Mouse (Mus musculus): ENCODE measurements around the gene Serpinb8. TPM values are rescaled to one million over a fixed set of nuclear protein-coding genes. Genes with fewer than 3 reads are reported as not detected.

Gene Serpinb8
- total and polyA plus RNA-seq, 2 experiments from 2014 or later: 0.33 to 0.44 TPM

- H3K36me3 ChIP-seq (ENCODE audit: insufficient read depth, low read length): no peaks in the 10 kb centered on the region
- H3K27me3 ChIP-seq (ENCODE audit: insufficient read depth, low read length): no peaks in the 10 kb centered on the region
- no peak overlapping the region for H3K4me2 ChIP-seq (ENCODE audit: low read depth, low read length, poor library complexity, severe bottlenecking)
- no peaks in the 10 kb centered on the region for H3K9me3 ChIP-seq (ENCODE audit: low read length)
- no peak overlapping the region for H3K4me3 ChIP-seq (ENCODE audit: low read depth, low read length)
- ATAC-seq (ENCODE audit: low FRiP score) (no peak), DNase-seq (ENCODE audit: low spot score) (no peak)
- WGBS: 94% methylated on average over 2 of the region's 2 CpGs
- no peak for TF ChIP-seq CTCF (IDR thresholded peaks at IDR 0.05)
- H3K9ac ChIP-seq (replicated peaks; ENCODE audit: low read length, poor library complexity, severe bottlenecking): no peak overlapping the region
- H3K27ac ChIP-seq (ENCODE audit: low read depth, low read length): no peak overlapping the region
- H3K4me1 ChIP-seq (ENCODE audit: insufficient read depth, low read length): no peaks in the 10 kb centered on the region
These were observed 67.9 kb downstream of the Serpinb8 start for GRCm38 (mm10) chr1:107657689-107658088.

Other genes starting within 250 kb of the Serpinb8 start
- gene Serpinb11, start 228.8 kb upstream of the Serpinb8 start, total RNA-seq (2014; rRNA removed): not detected in 2 replicates
- not detected in 2 replicates for gene Serpinb11, start 228.8 kb upstream of the Serpinb8 start, polyA plus RNA-seq (2015; fragmentation: Nextera tagmentation; extraction: Ambion mirVana)
- not detected in 2 replicates for gene Serpinb7, start 190.4 kb upstream of the Serpinb8 start, total RNA-seq (2014; rRNA removed)
- not detected in 2 replicates for gene Serpinb7, start 190.4 kb upstream of the Serpinb8 start, polyA plus RNA-seq (2015; fragmentation: Nextera tagmentation; extraction: Ambion mirVana)
- 0.22 TPM in 1 of 2 replicates, not detected in the other for gene Serpinb2, start 78.6 kb upstream of the Serpinb8 start, total RNA-seq (2014; rRNA removed)
- 0.07 and 0.22 TPM in 2 replicates for gene Serpinb2, start 78.6 kb upstream of the Serpinb8 start, polyA plus RNA-seq (2015; fragmentation: Nextera tagmentation; extraction: Ambion mirVana)